Mouse (Mus musculus): ENCODE measurements at regions not wholly inside any gene's neighbourhood (a gene's known extent, or its start where the extent isn't known, plus 50 kb on each side); places are given as distances from the start of the nearest gene placed in this dataset.

GRCm38 (mm10) chr3:39925436-39925835, 605.6 kb upstream of the Intu start:
- DNase-seq (ENCODE audit: low read depth, low spot score), result no peak

DNA sequence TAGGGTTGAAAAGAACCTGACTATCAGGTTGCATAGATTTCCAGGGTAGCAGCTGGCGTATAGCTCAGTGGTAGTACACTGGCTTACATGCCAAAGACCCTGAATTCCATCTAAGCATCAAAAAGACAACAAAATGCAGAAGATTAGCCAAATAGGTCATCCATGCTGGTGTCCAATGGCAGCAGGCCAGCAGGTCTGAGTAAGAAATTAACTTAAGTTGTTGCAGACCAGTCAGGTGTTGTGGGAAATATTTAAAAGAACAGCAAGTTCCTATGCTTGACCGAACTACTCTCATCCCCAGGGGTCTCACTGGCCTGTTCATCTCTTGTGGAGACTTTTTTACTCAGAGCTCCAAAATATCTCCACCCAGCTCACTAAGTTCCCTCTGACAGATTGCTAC, 602.7 kb upstream of the Intu start:
- DNase-seq (ENCODE audit: low read depth, low spot score), result no peak

DNA sequence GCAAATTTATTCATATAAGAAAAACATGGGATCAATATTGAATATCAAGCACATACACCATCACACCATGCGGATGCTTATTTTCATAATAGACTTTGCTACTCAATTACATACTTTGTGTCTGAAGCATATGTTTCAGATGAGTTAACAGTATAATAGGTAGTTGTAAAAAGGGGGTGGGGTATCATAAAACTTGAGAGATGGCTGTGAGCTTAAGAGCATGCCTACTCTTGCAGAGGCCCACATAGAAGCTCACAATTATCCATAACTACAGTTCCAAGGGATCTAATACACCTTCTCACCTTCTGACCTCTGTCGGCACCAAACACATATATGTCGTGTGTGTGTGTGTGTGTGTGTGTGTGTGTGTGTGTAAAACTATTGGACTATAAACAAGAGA, 597.7 kb upstream of the Intu start:
- DNase-seq (ENCODE audit: low read depth, low spot score), result no peak

DNA sequence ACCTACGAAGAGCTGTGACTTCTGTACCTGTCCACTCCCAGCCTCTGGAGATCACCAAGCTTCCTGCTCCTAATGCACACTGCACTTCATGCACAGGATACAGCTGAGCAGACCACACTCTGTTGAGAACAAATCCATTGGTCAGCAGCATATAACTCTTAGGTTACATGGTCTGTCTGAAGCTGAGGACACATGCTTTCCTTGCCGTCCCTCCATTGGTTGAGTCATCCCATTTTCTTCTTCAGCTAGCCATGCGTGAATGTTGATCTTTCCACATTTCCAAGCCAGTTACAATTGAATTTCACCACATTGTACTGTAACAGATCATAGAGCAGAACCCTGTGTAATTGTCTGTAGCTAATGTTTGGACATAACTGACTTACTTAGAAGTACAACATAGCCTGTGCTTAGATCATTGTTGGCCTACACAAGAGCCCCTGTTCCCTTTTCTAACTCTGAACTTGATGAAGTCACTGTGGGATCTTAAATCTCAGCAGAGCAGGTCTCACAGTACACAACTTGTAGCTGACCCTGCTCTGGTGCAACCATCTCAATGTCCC, 593.3 kb upstream of the Intu start:
- DNase-seq (ENCODE audit: low read depth, low spot score), result no peak

DNA sequence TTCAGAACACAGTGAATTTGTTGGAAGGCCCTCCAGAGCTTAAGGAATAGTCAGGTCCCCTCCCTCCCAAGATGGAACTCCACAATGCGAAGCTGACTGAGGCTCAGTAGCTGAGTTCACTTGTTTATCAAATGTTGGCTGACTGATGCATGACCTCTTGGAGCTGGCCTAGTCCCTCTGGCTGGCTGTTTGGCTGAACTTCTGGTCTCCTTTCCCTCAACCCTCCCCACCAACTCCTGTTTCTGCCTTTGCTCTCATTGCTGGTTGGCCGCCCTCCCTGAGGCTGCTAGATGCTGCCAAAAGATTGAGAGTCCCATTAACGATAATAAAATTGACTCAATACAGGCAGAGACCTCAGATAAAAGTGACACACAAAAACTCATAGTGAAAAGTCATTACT, 586.5 kb upstream of the Intu start:
- no peak for DNase-seq (ENCODE audit: low read depth, low spot score)

DNA sequence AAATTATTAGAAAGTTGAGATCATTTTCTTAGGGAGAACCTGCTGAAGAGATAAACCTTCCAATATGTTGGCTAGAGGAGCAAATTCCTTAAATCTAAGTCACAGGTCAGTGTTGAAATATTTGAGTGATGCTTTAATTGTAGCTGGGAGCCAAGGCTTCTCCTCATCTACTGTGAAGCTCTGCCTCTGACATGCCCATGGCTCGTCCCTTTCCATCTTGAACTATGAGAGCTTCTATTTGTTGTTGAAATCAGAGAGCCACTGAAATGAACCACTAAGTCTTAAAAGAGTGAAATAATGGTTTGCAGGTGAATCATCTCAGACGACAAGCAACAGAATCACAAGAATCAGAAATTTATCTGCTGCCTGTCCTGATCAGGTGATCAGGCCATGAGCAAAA, 579.0 kb upstream of the Intu start:
- DNase-seq (ENCODE audit: low read depth, low spot score), result no peak

GRCm38 (mm10) chr3:39952556-39952955, 578.5 kb upstream of the Intu start:
- no peak for DNase-seq (ENCODE audit: low read depth, low spot score)

- DNase-seq (ENCODE audit: low read depth, low spot score), result no peak
Observed at GRCm38 (mm10) chr3:39961836-39962640, 569.0 kb upstream of the Intu start.

DNA sequence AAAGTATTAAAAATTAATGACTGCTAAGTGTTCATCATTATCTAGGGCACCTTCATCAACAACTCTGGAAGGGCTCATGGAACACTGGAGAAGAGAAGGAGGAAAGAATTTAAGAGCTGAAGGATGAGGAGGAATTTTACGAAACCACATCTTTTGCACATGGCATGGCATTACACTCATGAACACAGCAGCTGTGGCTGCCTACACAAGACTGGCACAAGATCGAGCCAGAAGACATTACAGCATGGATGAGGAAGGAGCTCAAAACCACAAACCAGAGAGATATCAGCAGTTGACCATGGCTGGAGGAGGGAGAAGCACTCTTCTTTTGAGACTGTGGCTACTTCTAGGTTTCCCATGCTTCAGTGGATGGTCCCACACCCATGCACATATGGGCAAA, 565.7 kb upstream of the Intu start:
- DNase-seq (ENCODE audit: low read depth, low spot score), result no peak

DNA sequence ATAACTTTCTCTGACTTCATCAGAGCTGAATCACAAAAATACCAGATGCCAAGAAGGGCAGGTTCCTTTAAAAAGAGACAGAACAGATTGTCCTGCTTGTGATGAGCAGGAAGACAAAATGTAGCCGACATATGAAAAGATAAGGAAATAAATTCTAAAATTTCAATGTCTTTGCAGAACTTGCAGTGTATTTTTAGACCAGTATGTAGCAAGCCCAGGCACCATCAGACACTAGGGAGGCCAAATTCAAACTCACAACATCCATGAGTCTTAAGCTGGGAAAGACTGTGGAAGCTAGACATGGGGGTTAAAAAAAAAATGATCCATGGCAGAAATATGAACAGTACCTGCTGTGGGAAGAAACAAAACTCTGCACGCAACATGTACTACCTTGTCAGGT, 564.7 kb upstream of the Intu start:
- DNase-seq (ENCODE audit: low read depth, low spot score), result no peak

- DNase-seq (ENCODE audit: low read depth, low spot score), result no peak
Observed at GRCm38 (mm10) chr3:39976937-39977336, 554.1 kb upstream of the Intu start.

- no peak for DNase-seq (ENCODE audit: low read depth, low spot score)
Observed at GRCm38 (mm10) chr3:39978916-39979679, 552.0 kb upstream of the Intu start.

- DNase-seq (ENCODE audit: low read depth, low spot score), result no peak
Observed at GRCm38 (mm10) chr3:39982656-39983055, 548.4 kb upstream of the Intu start.

DNA sequence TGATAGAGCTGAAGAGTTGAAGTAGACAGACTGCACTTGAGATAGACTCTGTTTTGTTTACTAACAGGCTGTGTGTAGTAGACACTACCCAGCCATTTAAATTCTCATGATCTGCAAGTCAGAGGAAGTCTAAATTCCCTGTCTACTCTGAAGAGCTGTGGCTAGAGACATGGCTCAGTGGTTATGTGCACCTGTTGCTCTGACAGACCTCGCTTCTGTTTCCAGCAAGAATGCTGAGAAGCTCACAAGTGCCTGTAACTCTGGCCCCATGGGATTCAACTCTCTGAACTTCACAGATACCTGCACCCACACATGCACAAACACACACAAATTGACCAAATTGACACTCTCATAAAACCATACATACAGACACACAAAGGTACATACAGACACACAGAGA, 543.4 kb upstream of the Intu start:
- DNase-seq (ENCODE audit: low read depth, low spot score), result peak; percentile 73

DNA sequence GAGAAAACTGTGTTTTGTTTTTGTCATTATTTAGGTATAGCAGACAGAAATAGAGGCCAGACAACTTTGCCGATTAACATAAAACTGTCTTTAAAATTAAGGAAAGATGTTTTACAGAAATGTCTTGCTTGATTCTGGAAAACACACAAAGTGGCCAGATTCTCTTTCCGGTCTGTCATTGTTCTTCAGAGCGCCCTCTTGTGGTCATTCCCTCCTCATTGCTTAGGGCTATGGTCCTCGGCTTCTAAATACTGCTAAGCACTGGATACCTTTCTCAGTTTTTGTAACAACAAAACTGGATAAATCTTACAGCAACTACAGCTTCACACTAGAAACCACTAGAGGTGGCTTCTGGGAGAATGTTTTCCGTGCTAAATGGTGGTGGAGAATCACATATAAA, 532.5 kb upstream of the Intu start:
- DNase-seq (ENCODE audit: low read depth, low spot score), result peak; percentile 55

DNA sequence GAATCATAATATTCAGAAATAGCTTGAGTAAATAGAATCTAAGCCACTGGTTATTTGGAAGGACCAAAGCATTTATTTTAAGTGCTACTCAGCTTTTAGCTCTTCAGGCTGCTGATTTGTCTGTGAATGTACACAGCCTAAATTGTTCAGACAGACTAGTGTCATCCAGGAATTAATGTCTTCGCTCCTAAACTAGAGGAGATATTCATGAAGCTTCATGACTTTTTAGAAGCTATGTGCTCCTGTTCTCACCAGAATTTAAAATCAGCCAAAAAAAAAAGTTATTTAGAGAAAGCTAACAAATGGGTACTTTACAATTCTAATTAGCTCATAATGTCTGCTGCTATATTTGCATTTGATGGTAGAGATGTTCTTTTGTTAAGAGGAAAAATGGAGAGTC, 531.2 kb upstream of the Intu start:
- peak; percentile 53 for DNase-seq (ENCODE audit: low read depth, low spot score)

- DNase-seq (ENCODE audit: low read depth, low spot score), result no peak
Observed at GRCm38 (mm10) chr3:40002838-40003237, 528.2 kb upstream of the Intu start.

DNA sequence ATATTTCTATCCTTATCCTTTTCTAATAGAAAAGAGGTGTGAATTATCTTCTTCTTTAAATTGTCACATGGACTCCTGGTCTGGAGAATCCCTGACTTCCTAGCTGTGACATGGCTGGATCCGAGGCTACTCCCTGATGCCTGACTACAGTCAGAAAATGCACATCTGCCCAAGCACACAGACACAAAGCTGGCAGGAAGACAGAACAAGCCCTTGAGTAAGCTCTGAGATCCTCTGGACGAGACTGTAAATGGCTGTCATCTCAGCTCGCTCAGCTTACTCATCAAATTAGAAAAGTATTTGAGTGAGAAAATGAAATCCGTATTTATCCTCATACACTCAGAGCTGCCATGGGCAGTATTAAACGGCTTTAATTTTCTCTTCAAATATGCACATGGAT, 521.0 kb upstream of the Intu start:
- no peak for DNase-seq (ENCODE audit: low read depth, low spot score)

GRCm38 (mm10) chr3:40021682-40022081, 509.4 kb upstream of the Intu start:
- no peak for DNase-seq (ENCODE audit: low read depth, low spot score)

- DNase-seq (ENCODE audit: low read depth, low spot score), result no peak
Observed at GRCm38 (mm10) chr3:40027713-40028112, 503.4 kb upstream of the Intu start.

- no peak for DNase-seq (ENCODE audit: low read depth, low spot score)
Observed at GRCm38 (mm10) chr3:40036177-40036576, 494.9 kb upstream of the Intu start.

DNA sequence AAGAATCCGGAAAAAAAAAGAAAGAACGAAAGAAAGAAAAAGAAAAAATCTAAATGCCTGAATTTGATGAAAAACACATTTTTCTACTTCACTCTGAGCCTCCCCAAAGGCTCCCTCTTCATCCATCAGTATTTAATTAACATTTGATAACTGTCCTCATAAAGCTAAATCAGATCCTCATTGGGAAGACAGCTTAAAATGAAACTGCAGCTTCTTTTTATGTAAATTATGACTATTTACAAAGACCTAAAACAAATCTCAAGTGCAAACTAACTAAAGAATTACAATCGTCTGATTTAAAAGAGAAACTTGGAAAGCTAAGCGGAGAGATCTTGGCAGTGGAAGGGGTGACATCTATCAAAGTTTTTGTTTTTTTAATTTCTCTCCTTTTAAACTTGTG, 481.4 kb upstream of the Intu start:
- no peak for DNase-seq (ENCODE audit: low read depth, low spot score)

- no peak for DNase-seq (ENCODE audit: low read depth, low spot score)
Observed at GRCm38 (mm10) chr3:40058281-40058680, 472.8 kb upstream of the Intu start.
